Mouse (Mus musculus) gastrocnemius, adult 18-20 months (tissue): ENCODE results near the gene Crtc2. TPM values are rescaled to one million over a fixed set of nuclear protein-coding genes. Genes with fewer than 3 reads are reported as not detected.
"Not testable (repeated sequence)": the region's sequence is repeated elsewhere in the genome, so short reads cannot be mapped to it uniquely, and the experiment has no call there.

Source experiments
- DNase-seq: peaks from one replicate; pipeline ENCODE4 v3.0.0; 2021; ENCODE audit warnings: low spot score
- total RNA-seq, 2 experiments: library from RNA; stranded (reverse); gene quantifications; 2 replicates each; pipeline ENCODE4 v1.2.3; 2021

Crtc2 gene
- total RNA-seq, 2 experiments from 2014 or later: 13.7 to 16.2 TPM

DNA sequence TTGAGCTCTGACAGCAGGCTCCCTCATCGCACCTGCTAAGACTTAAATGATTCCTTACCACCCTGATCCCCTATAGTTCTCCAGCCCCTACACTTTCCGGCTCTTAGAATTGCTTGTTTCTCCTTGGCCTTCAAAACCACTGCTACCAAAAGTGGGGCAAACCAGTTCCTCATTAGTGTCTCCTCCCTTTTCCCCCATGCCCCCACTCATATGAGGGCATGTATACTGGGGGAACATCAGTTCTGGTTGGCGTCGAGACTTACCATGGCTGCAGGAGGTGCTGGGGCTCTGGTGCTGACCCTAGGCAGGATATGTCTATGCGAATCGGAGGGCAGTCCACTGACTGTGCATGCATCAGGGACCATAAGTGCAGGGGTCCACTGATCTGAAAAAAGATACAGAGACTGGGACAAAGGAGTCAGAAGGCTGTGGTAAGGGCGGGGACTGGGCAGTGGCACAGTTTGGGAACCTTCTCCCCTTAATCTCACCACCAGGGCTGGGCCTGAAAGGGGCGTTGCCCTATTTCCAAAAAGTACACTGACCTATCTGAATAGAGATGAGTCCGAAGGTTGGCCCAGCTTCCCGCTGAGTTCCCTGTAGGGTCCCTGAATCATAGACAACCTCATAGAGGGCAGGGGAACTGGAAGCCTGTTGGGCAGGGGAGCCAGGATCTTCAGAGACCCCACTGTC, 12.1 kb upstream of the Crtc2 start:
- no peak for DNase-seq

DNA sequence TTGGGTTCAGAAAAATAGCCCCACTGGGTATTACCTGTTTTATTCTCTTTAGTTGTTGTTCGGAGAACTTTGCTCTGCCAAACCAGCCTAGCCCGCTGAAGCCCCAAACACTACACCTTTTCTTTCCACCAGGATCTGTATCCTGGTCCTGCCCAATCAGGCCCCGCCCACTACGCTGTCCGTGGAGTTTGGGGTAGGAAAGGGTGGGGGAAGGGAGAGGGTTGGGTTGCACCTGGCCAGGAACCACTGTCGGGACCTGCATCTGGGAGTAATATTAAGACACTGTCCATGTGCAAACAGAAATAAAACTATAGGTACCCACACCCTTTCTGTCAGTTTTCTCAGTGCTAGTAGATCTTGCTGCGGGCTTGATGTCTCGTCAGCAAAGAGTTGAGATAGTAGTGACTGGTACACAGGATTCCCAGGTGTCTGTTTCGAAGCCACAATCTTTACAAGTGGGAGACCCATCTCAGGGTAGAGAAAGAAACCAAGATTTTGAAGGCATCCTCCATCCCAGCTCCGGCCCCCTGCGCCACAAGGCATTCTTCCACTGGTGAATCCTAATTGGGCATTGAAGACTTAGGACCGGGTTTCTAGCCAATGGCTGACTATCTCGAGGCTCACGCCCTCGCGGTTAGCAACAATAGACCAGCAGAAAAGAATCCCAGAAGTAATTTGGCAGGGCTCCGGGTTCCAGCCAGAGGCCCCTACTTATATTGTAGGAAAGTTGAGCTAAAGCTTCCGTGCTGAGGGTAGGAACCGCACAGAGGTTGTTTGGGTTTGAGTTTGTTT, 10.8 kb upstream of the Crtc2 start, which contains the start of gene Creb3l4:
TSS of gene Creb3l4 (minus strand) at position 529 of the 792 bp plus-strand sequence.
- DNase-seq: no peak

DNA sequence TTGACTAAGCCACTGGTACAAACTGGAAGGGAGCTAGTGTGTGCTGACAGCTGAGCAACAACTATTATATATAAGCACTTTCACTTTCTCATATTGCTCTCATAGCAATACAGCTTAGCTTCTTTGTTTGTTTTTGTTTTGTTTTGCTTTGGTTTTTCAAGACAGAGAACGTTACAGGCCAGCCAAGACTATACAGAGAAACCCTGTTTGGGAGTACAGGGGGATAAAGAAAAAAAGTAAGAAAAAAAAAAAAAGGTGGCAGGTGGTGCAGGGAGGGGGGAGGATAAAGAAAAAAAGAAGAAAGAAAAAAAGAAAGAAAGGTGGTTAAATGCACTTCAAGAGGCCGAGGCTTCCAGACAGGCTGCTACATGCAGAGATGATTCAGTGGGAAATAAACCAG, 8.6 kb upstream of the Crtc2 start:
- DNase-seq: no peak

DNA sequence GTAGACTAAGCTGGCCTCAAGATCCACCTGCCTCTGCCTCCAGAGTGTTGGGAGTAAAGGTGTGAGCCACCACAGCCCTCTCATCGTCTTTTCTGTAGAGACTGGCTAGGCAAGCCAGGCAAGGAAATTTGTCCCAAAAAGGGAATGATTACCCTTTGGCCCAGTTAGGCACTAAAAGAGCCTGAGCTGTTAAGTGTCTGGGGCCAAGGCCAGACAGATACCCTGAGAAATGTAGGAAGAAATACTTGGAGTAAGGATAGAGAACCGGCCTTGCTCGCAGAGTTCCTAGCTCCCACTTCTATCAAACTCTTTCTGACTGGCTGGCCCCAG, 6.4 kb upstream of the Crtc2 start:
- no peak for DNase-seq

DNA sequence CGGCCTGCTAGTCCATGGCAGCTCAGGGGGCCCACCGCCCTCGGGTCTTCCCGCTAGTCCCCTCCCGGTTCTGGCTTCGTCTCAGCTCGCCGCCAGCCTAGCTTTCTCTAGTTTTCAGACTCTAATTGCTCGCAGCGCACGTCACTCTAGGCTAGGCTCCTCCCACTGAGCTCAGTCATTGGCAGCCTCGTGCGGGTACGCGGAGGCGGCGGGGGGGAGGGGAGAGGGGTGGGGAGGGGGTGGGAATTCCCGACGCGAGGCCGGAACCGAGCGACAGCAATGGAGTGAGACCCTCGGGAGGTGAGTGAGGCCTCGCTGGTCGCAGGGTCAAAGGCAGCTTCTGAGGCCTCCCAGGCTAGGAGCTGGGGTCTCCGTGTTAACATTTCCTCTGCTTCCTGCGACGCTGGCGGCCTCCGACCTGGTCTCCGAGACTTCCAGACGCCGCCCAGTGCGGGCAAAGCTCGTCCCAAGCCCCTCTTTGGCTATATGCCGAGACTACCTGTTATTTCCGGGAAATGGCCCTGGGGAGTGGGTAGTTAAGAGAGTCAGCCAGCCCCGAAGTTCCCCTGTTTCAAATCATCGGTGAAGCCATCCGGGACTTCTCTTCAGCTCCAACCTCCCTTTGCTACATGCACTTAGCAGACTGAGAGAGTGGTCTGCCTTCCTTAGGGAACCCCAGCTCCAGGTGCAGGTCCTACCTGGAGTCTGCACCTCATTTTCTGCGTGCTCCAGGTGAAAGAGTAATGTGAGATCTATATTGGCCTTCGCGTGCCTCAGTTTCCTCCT, 5.8 kb upstream of the Crtc2 start, which contains the start of gene Slc39a1:
TSS of gene Slc39a1 (plus strand) at position 213 of the 786 bp plus-strand sequence.
- DNase-seq: peak; percentile 95

DNA sequence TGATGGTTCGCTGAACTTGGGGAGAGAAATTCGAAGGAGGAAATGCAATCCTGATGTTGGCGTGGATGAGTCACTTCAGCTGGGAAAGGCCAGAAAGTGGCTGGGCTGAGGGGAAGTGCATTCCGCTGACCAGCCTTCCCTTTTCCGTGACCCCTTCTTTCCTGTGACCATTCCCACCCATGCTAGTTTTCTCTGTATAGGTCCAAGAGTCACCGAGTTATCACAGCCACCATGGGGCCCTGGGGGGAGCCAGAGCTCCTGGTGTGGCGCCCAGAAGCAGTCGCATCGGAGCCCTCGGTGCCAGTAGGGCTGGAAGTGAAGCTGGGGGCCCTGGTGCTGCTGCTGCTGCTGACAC, 5.2 kb upstream of the Crtc2 start:
- peak; percentile 25 for DNase-seq

DNA sequence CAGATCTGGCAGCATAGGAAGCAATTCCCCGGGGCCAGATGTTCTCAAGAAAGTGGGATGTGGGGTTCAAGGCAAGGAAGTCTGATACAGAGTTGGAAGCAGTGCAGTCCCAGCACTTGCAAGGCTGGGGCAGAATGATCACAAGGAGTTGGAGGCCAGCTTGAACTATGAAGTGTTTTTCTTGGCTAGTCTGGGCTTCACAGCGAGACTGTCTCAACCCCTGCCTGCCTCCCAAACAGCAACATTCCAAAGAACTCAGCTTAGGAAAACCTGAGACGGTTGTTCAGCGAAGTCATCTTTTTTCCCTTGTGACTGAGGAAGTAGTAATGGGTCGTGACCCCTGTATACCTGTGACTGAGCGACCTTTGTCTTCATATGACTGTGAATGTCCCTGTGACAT, 3.2 kb upstream of the Crtc2 start:
- DNase-seq: no peak

DNA sequence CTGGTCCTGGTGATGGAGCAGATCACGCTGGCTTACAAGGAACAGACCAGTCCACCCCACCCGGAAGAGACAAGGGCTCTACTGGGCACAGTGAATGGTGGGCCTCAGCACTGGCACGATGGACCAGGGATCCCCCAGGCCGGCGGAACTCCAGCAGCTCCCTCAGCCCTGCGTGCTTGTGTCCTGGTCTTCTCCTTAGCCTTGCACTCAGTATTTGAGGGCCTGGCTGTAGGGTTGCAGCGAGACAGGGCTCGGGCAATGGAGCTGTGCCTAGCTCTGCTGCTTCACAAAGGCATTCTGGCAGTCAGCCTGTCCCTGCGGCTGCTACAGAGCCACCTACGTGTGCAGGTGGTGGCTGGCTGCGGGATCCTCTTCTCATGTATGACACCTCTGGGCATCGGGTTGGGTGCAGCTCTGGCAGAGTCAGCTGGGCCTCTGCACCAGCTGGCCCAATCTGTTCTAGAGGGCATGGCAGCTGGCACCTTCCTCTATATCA, 2.2 kb upstream of the Crtc2 start:
- DNase-seq: not testable (repeated sequence)

DNA sequence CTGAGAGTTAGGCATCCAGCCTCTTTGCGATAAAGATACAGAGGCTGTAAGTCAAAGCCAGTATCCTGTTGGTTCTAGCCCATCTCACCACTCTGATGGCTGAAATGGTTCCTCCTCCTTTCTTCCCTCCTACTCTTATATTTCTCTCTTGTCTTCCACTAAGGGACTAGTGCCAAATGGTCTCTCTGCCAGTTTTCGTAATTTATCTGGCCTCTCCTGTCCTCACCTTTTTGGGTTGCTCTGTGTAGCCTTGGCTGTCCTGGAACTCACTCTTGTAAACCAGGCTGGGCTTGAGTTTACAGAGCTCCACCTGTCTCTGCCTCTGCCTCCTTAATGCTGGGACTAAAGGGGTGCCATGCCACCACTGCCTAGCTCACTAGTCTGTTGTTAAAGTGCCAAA, 1.3 kb upstream of the Crtc2 start:
- not testable (repeated sequence) for DNase-seq

DNA sequence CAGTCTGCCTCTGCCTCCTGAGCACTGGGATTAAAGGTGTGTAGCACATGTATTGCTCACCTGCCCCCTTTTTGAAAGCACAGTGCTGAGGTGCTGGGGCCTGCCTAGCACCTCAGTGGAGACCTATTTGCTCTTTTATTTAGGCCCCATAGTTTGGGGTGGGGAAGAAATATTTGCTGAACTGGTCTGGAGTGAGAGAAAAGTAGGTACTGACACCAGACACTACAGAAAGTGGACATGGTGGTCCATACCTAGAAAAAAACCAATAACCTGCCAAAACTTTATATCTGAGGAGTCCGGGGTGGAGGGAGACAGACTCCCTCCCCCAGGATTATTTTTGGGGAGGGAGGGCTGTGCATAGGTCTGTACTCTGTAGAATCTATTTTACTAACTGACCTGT, 789 bp upstream of the Crtc2 start:
- not testable (repeated sequence) for DNase-seq

DNA sequence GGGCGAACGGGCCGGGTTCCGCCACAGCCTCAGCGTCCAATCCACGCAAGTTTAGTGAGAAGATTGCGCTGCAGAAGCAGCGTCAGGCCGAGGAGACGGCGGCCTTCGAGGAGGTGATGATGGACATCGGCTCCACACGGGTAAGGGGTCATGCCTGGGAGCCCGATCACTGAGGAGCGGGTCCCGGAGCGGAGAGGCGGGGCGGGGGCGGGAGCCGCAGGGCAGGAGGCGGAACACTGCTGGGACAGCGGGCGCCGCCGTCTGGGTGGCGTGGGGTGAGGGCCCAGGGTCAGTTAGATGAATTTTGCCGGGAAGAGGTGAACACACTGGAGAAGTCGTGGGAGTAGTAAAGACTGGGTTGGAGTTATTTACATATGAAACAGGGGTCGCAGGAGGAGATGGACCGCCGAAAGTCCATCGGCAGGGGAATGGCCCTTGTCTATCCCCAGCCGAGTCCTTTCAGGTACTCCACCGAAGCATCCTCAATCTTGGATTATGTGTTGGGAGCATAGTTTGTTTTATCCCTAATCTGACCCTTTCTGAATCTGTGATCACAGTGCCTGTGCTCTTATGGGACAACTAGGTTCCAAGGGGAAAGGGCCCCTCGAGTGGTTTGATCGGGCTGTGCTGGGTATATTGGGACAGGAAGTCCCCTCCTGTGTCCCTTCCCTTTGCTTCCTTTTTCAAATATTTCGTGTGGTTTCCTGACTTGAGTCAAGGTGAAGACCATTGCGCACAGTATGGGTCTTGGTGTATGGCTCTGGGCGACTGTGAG, 643 bp downstream of the Crtc2 start:
- no peak for DNase-seq

DNA sequence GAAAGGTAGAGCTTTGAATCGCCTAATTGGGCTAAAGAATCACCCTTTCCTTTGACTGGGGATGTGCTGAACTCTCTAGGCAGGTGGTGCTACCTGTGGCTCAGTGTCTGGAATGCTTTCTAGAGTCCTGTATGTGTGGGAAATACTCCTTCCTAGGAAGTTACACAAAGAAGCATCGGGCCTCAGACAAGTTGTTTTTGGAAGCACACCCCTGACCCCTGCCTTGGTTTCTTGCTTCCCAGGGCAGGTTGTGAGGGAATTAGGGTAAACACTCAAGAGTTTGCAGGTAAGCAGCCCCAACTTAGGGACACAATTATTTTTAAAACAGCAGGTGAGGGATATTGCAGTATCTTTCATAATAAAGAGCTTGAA, 1.2 kb downstream of the Crtc2 start:
- DNase-seq: no peak

DNA sequence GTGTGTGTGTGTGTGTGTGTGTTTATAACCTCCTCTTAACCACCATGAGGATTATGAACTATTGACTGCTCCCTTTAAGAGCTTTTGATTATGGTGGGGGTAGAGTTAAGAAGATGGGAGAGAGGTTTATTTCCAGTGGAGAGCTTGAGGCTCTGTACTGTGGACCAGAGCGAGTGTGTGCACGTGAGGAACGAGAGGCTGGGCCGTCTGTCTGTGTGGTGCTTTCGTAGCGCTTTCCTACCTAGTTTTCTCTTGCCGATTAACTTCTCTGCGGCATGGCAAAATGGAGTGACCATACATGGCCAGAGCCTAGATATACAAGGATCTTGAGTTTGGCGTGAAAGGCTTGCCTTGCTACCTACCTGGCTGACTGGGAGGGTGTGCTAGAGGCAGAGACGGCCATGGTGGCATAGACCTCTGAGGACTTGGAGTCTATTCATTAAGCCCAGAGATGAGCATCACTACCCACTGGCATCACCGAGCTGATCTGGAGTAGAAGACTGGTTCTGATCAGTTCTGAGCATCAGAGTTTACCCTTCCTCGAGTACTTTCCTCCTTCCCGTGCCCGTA, 1.9 kb downstream of the Crtc2 start:
- no peak for DNase-seq

DNA sequence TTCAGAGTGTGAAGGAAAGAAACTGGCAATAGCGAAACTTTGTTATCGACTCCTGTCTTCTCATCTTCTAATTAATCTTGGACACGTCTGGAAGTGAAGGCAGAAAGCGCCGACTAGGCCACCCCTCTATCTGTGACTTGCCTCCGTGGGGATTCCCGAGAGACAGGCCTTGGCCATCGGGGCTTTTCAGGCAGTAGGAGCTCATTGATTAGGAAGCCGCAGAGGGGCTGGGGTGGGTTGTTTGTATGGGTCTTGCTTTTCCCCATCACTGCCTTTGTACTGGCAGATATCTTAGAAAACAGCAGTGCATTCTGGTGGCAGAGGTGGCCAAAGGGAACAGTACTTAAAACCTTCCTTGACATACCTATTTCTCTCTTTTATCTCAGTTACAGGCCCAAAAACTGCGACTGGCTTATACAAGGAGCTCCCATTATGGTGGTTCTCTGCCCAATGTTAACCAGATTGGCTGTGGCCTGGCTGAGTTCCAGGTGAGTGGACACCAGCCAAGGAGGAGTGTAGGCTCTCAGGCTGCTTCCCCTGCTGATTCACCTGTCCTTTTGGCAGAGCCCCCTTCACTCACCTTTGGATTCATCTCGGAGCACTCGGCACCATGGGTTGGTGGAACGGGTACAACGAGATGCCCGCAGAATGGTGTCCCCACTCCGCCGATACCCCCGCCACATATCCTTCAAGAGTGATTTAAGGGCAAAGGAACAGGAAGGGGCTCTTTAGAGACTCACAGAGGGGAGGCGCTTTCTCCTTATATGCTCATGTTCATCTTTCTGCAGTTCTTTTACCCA, 3.0 kb downstream of the Crtc2 start:
- DNase-seq: no peak

DNA sequence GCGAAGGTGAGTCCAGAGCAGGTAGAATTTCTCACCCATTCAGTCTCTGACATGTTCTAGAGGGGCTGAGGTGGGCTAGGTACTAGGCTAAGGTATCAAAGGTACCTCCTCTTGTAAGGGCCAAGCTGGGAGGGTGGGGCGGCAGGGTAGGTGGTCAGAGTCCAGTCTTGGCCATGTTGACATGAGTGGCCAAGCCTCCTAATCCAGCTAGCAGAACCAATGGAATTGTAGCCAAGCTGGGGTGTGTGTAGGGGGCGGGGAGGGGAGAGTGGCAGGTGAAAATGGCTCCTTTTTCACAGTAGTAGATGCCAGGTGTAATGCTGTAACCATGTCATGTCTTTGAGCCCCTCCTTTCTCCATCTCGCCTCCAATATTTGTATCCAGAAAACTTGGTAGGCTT, 4.6 kb downstream of the Crtc2 start:
- no peak for DNase-seq

DNA sequence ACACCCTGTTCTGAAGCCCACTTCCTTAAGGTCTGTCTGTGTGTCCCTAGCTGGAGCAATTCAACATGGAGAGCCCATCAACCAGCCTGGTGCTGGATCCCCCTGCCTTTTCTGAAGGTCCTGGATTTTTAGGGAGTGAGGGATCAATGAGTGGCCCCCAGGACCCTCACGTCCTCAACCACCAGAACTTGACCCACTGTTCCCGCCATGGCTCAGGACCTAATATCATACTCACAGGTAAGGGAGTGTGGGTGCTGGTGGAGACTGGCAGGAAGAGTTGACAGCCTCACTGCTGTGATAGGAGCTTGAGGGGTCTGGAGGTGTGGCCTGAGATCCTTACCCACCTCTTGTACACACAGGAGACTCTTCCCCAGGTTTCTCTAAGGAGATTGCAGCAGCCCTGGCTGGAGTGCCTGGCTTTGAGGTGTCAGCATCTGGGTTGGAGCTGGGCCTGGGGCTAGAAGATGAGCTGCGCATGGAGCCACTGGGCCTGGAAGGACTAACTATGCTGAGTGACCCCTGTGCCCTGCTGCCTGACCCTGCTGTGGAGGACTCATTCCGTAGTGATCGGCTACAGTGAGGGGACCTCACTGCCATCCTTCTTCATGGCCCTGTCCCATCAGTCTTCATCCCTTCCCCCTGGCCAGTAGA, 9.3 kb downstream of the Crtc2 start:
- DNase-seq: no peak

DNA sequence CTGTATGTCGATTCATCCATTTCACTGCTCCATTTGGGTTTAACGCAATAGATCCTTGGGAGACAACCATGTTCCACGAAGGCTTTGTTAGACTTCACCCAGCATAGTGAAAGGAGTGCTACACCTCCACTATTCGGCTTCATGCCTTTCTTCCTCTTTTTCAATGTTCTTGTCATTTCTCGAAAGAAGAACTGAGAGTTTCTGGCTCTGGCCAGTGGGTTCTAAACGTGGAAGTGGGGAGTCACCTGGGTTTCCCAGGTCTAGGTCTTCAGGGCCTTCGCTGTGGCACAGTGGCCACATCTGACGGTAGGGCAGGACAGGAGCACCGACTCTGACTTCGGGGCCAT, 10.7 kb downstream of the Crtc2 start:
- no peak for DNase-seq

DNA sequence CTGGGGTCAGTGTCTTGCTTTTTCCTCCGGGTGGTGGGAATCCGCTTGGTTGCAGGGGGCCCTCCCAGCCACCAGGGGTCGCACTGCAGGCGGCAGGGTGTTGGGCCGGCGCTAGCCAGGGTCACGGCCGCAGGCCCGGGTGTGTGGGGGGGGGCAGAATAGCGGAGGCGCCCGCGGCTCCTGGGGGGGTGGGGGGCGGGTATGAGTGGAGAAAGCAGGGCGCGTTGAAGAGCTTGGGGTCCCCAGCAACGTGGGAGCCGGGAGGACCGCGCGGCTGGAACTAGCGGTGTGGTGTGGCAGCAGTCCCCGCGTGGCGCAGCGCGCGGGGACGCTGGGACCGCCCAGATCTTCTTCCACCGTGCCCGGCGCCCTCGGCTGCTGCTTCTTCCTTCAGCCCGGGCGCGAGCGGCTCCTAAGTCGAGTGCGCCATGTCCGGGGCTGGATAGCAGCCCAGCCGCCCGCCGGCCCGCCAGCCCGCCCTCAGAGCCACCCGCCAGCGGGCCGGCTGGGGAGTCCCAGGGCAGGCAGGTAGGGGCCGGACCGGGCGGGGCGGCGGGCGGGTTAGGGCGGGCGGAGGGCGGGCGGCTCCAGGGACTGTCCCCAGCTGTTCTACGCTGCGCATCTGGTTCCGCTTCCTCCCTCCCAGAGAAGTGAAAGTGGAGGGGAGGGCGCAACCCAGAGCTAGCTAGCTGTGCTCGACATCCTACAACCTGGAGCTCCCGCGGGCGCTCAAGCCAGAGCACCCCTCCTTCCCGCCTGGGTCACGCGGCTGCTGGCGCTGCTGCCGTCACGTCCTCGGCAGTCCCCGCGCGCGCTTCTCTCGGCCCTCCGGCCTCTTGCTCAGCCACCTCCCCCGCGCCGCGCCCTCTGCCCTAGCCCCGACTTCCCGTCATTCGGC, 11.3 kb downstream of the Crtc2 start, which contains the start of gene Dennd4b:
TSS of gene Dennd4b (plus strand) at position 152 of the 898 bp plus-strand sequence.
- DNase-seq: peak; percentile 95
